Mouse (Mus musculus): ENCODE results near the gene Arhgap25.
"Not testable (repeated sequence)": the region's sequence is repeated elsewhere in the genome, so short reads cannot be mapped to it uniquely, and the experiment has no call there.

The Arhgap25 gene

GRCm38 (mm10) chr6:87536270-87536669 lies 3.2 kb upstream of the Arhgap25 start:
- no peak for DNase-seq (ENCODE audit: low read depth, low spot score)

GRCm38 (mm10) chr6:87535651-87536050 lies 2.6 kb upstream of the Arhgap25 start:
- DNase-seq (ENCODE audit: low read depth, low spot score), result no peak

GRCm38 (mm10) chr6:87534855-87535575 lies 2.0 kb upstream of the Arhgap25 start:
- no peak for DNase-seq (ENCODE audit: low read depth, low spot score)

GRCm38 (mm10) chr6:87531456-87532015 lies 1.5 kb downstream of the Arhgap25 start:
- no peak for DNase-seq (ENCODE audit: low read depth, low spot score)

- DNase-seq (ENCODE audit: low read depth, low spot score), result no peak
Observed at GRCm38 (mm10) chr6:87530386-87530785, 2.7 kb downstream of the Arhgap25 start.

GRCm38 (mm10) chr6:87527846-87528557 lies 5.1 kb downstream of the Arhgap25 start:
- DNase-seq (ENCODE audit: low read depth, low spot score), result no peak

GRCm38 (mm10) chr6:87527366-87527765 lies 5.7 kb downstream of the Arhgap25 start:
- no peak for DNase-seq (ENCODE audit: low read depth, low spot score)

- DNase-seq (ENCODE audit: low read depth, low spot score), result no peak
Observed at GRCm38 (mm10) chr6:87525126-87525525, 7.9 kb downstream of the Arhgap25 start.

- no peak for DNase-seq (ENCODE audit: low read depth, low spot score)
Observed at GRCm38 (mm10) chr6:87524281-87524680, 8.8 kb downstream of the Arhgap25 start.

GRCm38 (mm10) chr6:87523736-87524135 lies 9.3 kb downstream of the Arhgap25 start:
- no peak for DNase-seq (ENCODE audit: low read depth, low spot score)

GRCm38 (mm10) chr6:87523085-87523484 lies 10.0 kb downstream of the Arhgap25 start:
- DNase-seq (ENCODE audit: low read depth, low spot score), result no peak

GRCm38 (mm10) chr6:87522236-87522635 lies 10.8 kb downstream of the Arhgap25 start:
- DNase-seq (ENCODE audit: low read depth, low spot score), result no peak

- DNase-seq (ENCODE audit: low read depth, low spot score), result not testable (repeated sequence)
Observed at GRCm38 (mm10) chr6:87521705-87522104, 11.4 kb downstream of the Arhgap25 start.

GRCm38 (mm10) chr6:87520572-87520971 lies 12.5 kb downstream of the Arhgap25 start:
- DNase-seq (ENCODE audit: low read depth, low spot score), result no peak

GRCm38 (mm10) chr6:87519809-87520208 lies 13.2 kb downstream of the Arhgap25 start:
- DNase-seq (ENCODE audit: low read depth, low spot score), result no peak

GRCm38 (mm10) chr6:87518622-87519021 lies 14.4 kb downstream of the Arhgap25 start:
- DNase-seq (ENCODE audit: low read depth, low spot score), result no peak

GRCm38 (mm10) chr6:87517753-87518409 lies 15.2 kb downstream of the Arhgap25 start:
- DNase-seq (ENCODE audit: low read depth, low spot score), result no peak

- no peak for DNase-seq (ENCODE audit: low read depth, low spot score)
Observed at GRCm38 (mm10) chr6:87514321-87514720, 18.7 kb downstream of the Arhgap25 start.

GRCm38 (mm10) chr6:87513046-87513767 lies 19.9 kb downstream of the Arhgap25 start:
- peak; percentile 25 for DNase-seq (ENCODE audit: low read depth, low spot score)

- DNase-seq (ENCODE audit: low read depth, low spot score), result no peak
Observed at GRCm38 (mm10) chr6:87510999-87511398, 22.1 kb downstream of the Arhgap25 start.

GRCm38 (mm10) chr6:87509806-87510205 lies 23.3 kb downstream of the Arhgap25 start:
- DNase-seq (ENCODE audit: low read depth, low spot score), result no peak

GRCm38 (mm10) chr6:87504875-87505274 lies 28.2 kb downstream of the Arhgap25 start:
- no peak for DNase-seq (ENCODE audit: low read depth, low spot score)

Data from retina, postnatal 7 days (tissue).